Mouse (Mus musculus): Measurements from ENCODE around the gene Zfp729a. TPM values are rescaled to one million over a fixed set of nuclear protein-coding genes. Genes with fewer than 3 reads are reported as not detected.
"Not testable (repeated sequence)": the region's sequence is repeated elsewhere in the genome, so short reads cannot be mapped to it uniquely, and the experiment has no call there.

Zfp729a gene
- total RNA-seq (2021) (1 to 10 TPM; 6.0 to 6.5 TPM), polyA plus RNA-seq (2012; rRNA removed) (0.12 and 0.29 TPM in 2 replicates)
- long read RNA-seq, full-length matches to known transcripts = 3 of 4 reads
- long read RNA-seq, partial matches to known transcripts = 0 of 4 reads
- long read RNA-seq, other reads (novel, unspliced or antisense) = 1 of 4 reads

GRCm38 (mm10) chr13:67637294-67638007, at the start of gene Zfp729a, which contains the start of gene Gm49345:
TSS of gene Zfp729a (minus strand) at chr13:67637791.
TSS of gene Gm49345 (minus strand) at chr13:67637769.
- DNase-seq = peak; percentile 90

GRCm38 (mm10) chr13:67686971-67687370, 49.4 kb upstream of the Zfp729a start, which contains the start of gene Zfp738:
TSS of gene Zfp738 (minus strand) at chr13:67687071.
- no peak for DNase-seq

DNA sequence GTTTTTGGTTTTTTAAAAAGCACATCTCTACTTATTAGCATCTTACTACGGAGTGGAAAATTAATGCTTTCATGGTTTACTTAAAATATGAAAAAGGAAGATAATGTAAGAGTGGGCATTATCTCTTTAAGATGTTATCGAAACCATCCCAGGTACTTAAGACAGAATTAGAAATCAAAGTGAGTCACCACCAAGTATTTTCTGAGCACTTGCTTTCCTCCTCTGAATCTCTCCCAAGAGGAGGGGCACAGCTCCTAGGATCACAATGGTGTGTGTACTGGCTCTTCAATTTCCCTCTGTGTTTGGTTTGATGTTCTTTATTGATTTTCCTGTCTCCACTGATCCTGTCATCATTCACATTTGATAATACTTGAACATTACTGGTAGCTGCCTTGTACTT, 46.2 kb upstream of the Zfp729a start:
- not testable (repeated sequence) for DNase-seq

- DNase-seq = peak; percentile 91
These were observed 45.6 kb upstream of the Zfp729a start for GRCm38 (mm10) chr13:67682959-67683735.

GRCm38 (mm10) chr13:67674902-67675301, 37.3 kb upstream of the Zfp729a start:
- no peak for DNase-seq

DNA sequence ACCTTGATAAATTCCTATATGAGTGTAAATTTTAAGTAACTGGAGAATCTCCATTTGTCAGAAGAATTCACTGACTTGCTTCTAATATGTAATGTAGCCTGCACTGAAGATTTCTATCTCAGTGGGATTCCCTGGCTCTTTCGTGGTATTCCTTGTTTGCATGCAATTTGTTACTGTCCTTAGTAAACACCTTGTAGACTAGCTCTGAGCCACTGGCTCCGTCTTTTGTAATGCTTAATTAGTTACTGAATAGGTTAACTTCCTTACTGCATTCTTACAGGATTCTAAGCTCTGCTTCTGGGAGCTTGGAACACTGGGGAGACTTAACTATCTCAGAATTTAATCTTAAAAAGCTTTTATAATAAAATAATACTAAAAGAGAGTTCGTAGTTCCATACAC, 14.9 kb upstream of the Zfp729a start:
- no peak for DNase-seq

GRCm38 (mm10) chr13:67610108-67610507, 27.5 kb downstream of the Zfp729a start:
- no peak for DNase-seq

GRCm38 (mm10) chr13:67609066-67609876, 28.3 kb downstream of the Zfp729a start, which contains the start of gene Zfp729b:
TSS of gene Zfp729b (minus strand) at chr13:67609707.
- peak; percentile 90 for DNase-seq

- DNase-seq = no peak
These were observed 64.9 kb downstream of the Zfp729a start for GRCm38 (mm10) chr13:67572591-67573189.

Other genes starting within 250 kb of the Zfp729a start
- 1 to 10 TPM; 3.5 to 4.7 TPM for gene Zfp429, start 238.0 kb downstream of the Zfp729a start, total RNA-seq (2021)
- gene Zfp429, start 238.0 kb downstream of the Zfp729a start, polyA plus RNA-seq (2012; rRNA removed) = 1.4 TPM in 1 of 2 replicates, not detected in the other
- 1 to 10 TPM in 1 of 2 experiments, under 1 TPM in 1; 0.29 to 3.9 TPM for gene Zfp459, start 216.4 kb downstream of the Zfp729a start, total RNA-seq (2021)
- 0.02 TPM in 1 of 2 replicates, not detected in the other for gene Zfp459, start 216.4 kb downstream of the Zfp729a start, polyA plus RNA-seq (2012; rRNA removed)
- gene Zfp874a, start 186.2 kb downstream of the Zfp729a start, total RNA-seq (2021) = 10 to 100 TPM; 16.5 to 20.0 TPM
- gene Zfp874a, start 186.2 kb downstream of the Zfp729a start, polyA plus RNA-seq (2012; rRNA removed) = 0.44 and 0.46 TPM in 2 replicates
- 10 to 100 TPM; 16.1 to 17.3 TPM for gene Zfp874b, start 153.5 kb downstream of the Zfp729a start, total RNA-seq (2021)
- gene Zfp874b, start 153.5 kb downstream of the Zfp729a start, polyA plus RNA-seq (2012; rRNA removed) = 0.28 and 0.95 TPM in 2 replicates
- 1 to 10 TPM; 7.5 to 7.6 TPM for gene Zfp58, start 137.2 kb downstream of the Zfp729a start, total RNA-seq (2021)
- gene Zfp58, start 137.2 kb downstream of the Zfp729a start, polyA plus RNA-seq (2012; rRNA removed) = 0.17 and 0.20 TPM in 2 replicates
- gene Gm26965, start 111.6 kb downstream of the Zfp729a start, total RNA-seq (2021) = not detected
- gene Gm26965, start 111.6 kb downstream of the Zfp729a start, polyA plus RNA-seq (2012; rRNA removed) = not detected in 2 replicates
- gene Zfp87, start 111.6 kb downstream of the Zfp729a start, total RNA-seq (2021) = 10 to 100 TPM; 23.1 to 24.2 TPM
- gene Zfp87, start 111.6 kb downstream of the Zfp729a start, polyA plus RNA-seq (2012; rRNA removed) = 3.0 and 4.2 TPM in 2 replicates
- 1 to 10 TPM; 9.0 to 9.3 TPM for gene Zfp748, start 84.0 kb downstream of the Zfp729a start, total RNA-seq (2021)
- gene Zfp748, start 84.0 kb downstream of the Zfp729a start, polyA plus RNA-seq (2012; rRNA removed) = 0.66 and 0.75 TPM in 2 replicates
- gene Zfp729b, start 28.1 kb downstream of the Zfp729a start, total RNA-seq (2021) = 1 to 10 TPM; 6.4 to 7.8 TPM
- 0.03 and 0.09 TPM in 2 replicates for gene Zfp729b, start 28.1 kb downstream of the Zfp729a start, polyA plus RNA-seq (2012; rRNA removed)
- 1 to 10 TPM; 1.2 to 1.3 TPM for gene Gm49345, start within 50 bp of the Zfp729a start, total RNA-seq (2021)
- not detected in 2 replicates for gene Gm49345, start within 50 bp of the Zfp729a start, polyA plus RNA-seq (2012; rRNA removed)
- gene Zfp738, start 49.3 kb upstream of the Zfp729a start, total RNA-seq (2021) = 10 to 100 TPM in 1 of 2 experiments, 1 to 10 TPM in 1; 6.8 to 14.3 TPM
- gene Zfp738, start 49.3 kb upstream of the Zfp729a start, polyA plus RNA-seq (2012; rRNA removed) = 0.95 and 1.8 TPM in 2 replicates
- 10 to 100 TPM; 10.2 to 10.6 TPM for gene Zfp65, start 91.4 kb upstream of the Zfp729a start, total RNA-seq (2021)
- 0.06 and 0.16 TPM in 2 replicates for gene Zfp65, start 91.4 kb upstream of the Zfp729a start, polyA plus RNA-seq (2012; rRNA removed)
- 1 to 10 TPM; 4.7 to 4.8 TPM for gene Zfp85, start 117.4 kb upstream of the Zfp729a start, total RNA-seq (2021)
- gene Zfp85, start 117.4 kb upstream of the Zfp729a start, polyA plus RNA-seq (2012; rRNA removed) = not detected in 2 replicates
- gene Zfp493, start 141.9 kb upstream of the Zfp729a start, total RNA-seq (2021) = 1 to 10 TPM; 1.9 to 2.8 TPM
- 0.35 and 0.36 TPM in 2 replicates for gene Zfp493, start 141.9 kb upstream of the Zfp729a start, polyA plus RNA-seq (2012; rRNA removed)
- gene Zfp273, start 175.9 kb upstream of the Zfp729a start, total RNA-seq (2021) = 1 to 10 TPM; 4.1 to 5.8 TPM
- gene Zfp273, start 175.9 kb upstream of the Zfp729a start, polyA plus RNA-seq (2012; rRNA removed) = not detected in 2 replicates
- gene Gm10037, start 193.3 kb upstream of the Zfp729a start, total RNA-seq (2021) = 1 to 10 TPM; 1.8 to 3.2 TPM
- gene Gm10037, start 193.3 kb upstream of the Zfp729a start, polyA plus RNA-seq (2012; rRNA removed) = not detected in 2 replicates
- gene BC048507, start 225.5 kb upstream of the Zfp729a start, total RNA-seq (2021) = not detected
- not detected in 2 replicates for gene BC048507, start 225.5 kb upstream of the Zfp729a start, polyA plus RNA-seq (2012; rRNA removed)

Data from adrenal gland, adult 2 months (tissue).